Mouse (Mus musculus): ENCODE measurements around the gene Gm4952. TPM values are rescaled to one million over a fixed set of nuclear protein-coding genes. Genes with fewer than 3 reads are reported as not detected.

Gene Gm4952
- not detected for polyA plus RNA-seq (2017; shearing (Covaris generic))

DNA sequence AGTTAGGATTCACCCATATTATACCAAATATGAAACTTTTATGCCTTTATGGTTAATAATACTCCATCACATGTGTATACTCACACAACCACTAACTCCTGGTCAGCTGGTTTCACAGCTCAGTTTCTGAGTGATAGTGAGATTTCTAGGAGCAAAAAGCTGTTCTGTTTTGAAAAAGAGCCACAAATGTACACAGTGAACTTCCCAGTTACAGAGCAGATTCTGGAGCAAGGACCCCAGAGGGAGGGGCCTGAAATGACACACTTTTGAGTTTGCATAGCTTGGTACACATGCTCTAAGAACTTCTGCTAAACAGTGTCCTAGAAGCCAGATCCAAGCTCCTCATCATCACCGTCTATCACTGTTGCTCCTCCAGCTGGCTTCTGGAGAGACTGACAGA lies at the start of gene Gm4952:
Gm4952 (plus strand) TSS at position 301 of the 400 bp plus-strand sequence.

DNA sequence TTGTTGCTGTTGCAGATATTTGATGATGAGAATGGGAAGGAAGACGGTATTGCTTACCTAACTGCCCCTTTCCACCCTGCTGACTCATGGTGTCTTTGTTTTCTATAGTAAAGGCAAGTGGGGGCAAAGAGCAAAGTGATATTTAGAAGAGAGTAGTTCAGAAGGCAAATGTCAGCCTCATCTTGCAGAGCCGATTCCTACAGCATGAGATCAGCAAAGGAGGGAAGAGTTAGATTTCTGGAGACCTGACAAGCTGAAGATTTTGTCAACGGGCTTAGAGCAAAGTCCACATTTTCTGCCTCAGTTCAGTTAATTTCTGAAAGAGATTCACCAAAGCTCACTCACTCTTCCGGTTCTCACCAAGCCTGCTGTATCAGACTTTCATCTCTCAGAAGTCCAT lies 33.4 kb downstream of the Gm4952 start, which contains the start of gene Glyat:
Glyat (plus strand) TSS at position 133 of the 400 bp plus-strand sequence.

DNA sequence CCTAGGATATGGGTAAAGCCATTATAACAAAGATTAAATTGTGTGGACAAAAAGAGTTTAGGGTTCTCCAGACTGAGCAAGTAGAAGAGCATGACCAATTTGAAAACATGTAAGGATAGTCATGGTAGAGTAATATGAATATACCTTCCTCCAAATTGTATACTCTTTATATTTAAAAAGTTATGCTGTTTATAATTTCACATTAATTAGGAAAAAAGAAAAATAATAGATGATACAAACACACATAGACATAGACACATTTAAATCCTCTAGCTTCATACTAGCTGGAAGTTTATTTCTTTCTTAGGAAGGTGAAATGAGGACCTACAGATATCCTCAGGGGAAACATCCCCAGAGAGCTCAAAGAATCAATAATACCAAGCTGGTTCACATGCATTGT lies 70.4 kb downstream of the Gm4952 start, which contains the start of gene Olfr1442:
Olfr1442 (plus strand) TSS at position 301 of the 400 bp plus-strand sequence.

DNA sequence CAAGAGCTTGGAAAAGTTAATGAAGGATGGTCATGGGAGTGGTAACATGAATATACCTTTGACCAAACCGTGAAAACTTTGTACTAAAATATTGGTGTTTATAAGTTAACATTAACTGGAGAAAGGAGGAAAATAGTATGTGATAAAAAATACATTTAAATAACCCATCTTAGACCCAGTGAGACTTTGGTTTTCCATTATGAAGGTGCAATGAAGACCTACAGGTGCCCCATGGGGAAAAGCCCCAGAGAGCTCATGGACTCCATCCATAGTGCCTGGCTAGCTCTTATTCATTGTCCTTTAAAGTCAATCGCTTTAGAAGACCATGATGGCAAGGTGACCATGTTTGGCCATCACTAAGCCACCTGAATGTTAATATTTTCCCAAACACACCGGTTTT lies 78.0 kb downstream of the Gm4952 start, which contains the start of gene Olfr1443:
Olfr1443 (plus strand) TSS at position 301 of the 400 bp plus-strand sequence.

Other genes starting within 250 kb of the Gm4952 start
- not detected for gene Olfr1440, start 212.7 kb upstream of the Gm4952 start, polyA plus RNA-seq (2017; shearing (Covaris generic))
- gene Olfr1441, start 182.5 kb upstream of the Gm4952 start, polyA plus RNA-seq (2017; shearing (Covaris generic)), result not detected
- not detected for gene Pfpl, start 172.1 kb upstream of the Gm4952 start, polyA plus RNA-seq (2017; shearing (Covaris generic))
- 0.96 TPM for gene Mpeg1, start 139.2 kb upstream of the Gm4952 start, polyA plus RNA-seq (2017; shearing (Covaris generic))
- 9.6 TPM for gene Dtx4, start 98.5 kb upstream of the Gm4952 start, polyA plus RNA-seq (2017; shearing (Covaris generic))
- 57.0 TPM for gene Fam111a, start 54.2 kb upstream of the Gm4952 start, polyA plus RNA-seq (2017; shearing (Covaris generic))
- gene Glyat, start 33.3 kb downstream of the Gm4952 start, polyA plus RNA-seq (2017; shearing (Covaris generic)), result not detected
- not detected for gene Olfr1442, start 70.5 kb downstream of the Gm4952 start, polyA plus RNA-seq (2017; shearing (Covaris generic))
- not detected for gene Olfr1443, start 78.1 kb downstream of the Gm4952 start, polyA plus RNA-seq (2017; shearing (Covaris generic))
- not detected for gene Keg1, start 95.8 kb downstream of the Gm4952 start, polyA plus RNA-seq (2017; shearing (Covaris generic))
- gene Cntf, start 165.7 kb downstream of the Gm4952 start, polyA plus RNA-seq (2017; shearing (Covaris generic)), result 1.1 TPM
- 8.7 TPM for gene Zfp91, start 196.2 kb downstream of the Gm4952 start, polyA plus RNA-seq (2017; shearing (Covaris generic))
- gene Lpxn, start 196.2 kb downstream of the Gm4952 start, polyA plus RNA-seq (2017; shearing (Covaris generic)), result 291 TPM
- not detected for gene Gm5244, start 246.7 kb downstream of the Gm4952 start, polyA plus RNA-seq (2017; shearing (Covaris generic))